Mouse (Mus musculus) CH12.LX (cell line): Measurements from ENCODE around the gene Rhob. TPM values are rescaled to one million over a fixed set of nuclear protein-coding genes. Genes with fewer than 3 reads are reported as not detected.

Experiments
- DNase-seq: peaks from one replicate; pipeline ENCODE4 v3.0.0-alpha.2; 2013; ENCODE audit errors: extremely low read depth
- H3K27ac ChIP-seq: 2 replicates; pipeline ENCODE4 v1.5.1; 2012; ENCODE audit warnings: low read depth, mild to moderate bottlenecking, control low read depth, moderate library complexity; ENCODE audit not compliant: insufficient read depth
- H3K27me3 ChIP-seq: replicated peaks from 2 replicates; pipeline ENCODE3; 2012; ENCODE audit warnings: inconsistent platforms
- H3K36me3 ChIP-seq, 2 experiments: replicated peaks in 1 of 2; 2 replicates each; pipeline versions ENCODE3 to v1.6.1; 2012; ENCODE audit warnings: inconsistent platforms in 1 of 2, low read length in 1 of 2, mild to moderate bottlenecking in 1 of 2, mixed read lengths in 1 of 2, moderate library complexity in 1 of 2; ENCODE audit not compliant: control insufficient read depth in 1 of 2, insufficient read depth in 1 of 2
- H3K4me1 ChIP-seq, 2 experiments: 2 replicates each; pipeline ENCODE4 v1.6.1; 2012; ENCODE audit warnings: inconsistent platforms in 1 of 2, moderate library complexity in 1 of 2; ENCODE audit not compliant: insufficient read depth in 2 of 2, control insufficient read depth in 1 of 2
- H3K4me2 ChIP-seq: 2 replicates; pipeline ENCODE4 v1.6.1; 2012; ENCODE audit warnings: low read depth, mild to moderate bottlenecking, control low read depth; ENCODE audit not compliant: poor library complexity, insufficient read depth, severe bottlenecking
- H3K4me3 ChIP-seq, 3 experiments: fragments of 150-350 bp in 1 of 3; sonication (generic) in 1 of 3; replicated peaks in 1 of 3; 2 replicates each; pipeline versions ENCODE3 to v1.5.1; 2011 to 2012; ENCODE audit warnings: low read depth in 2 of 3, low read length in 2 of 3, mild to moderate bottlenecking in 2 of 3, moderate library complexity in 2 of 3, control low read depth in 1 of 3, improper control_type of control experiment in 1 of 3, inconsistent platforms in 1 of 3, mixed read lengths in 1 of 3; ENCODE audit not compliant: poor library complexity in 1 of 3
- H3K79me2 ChIP-seq: replicated peaks from 2 replicates; pipeline ENCODE4 v1.6.1; 2012; ENCODE audit warnings: mild to moderate bottlenecking, moderate library complexity; ENCODE audit not compliant: control insufficient read depth, poor library complexity, insufficient read depth, severe bottlenecking; ENCODE audit errors: extremely low read depth
- H3K9ac ChIP-seq: 2 replicates; pipeline ENCODE4 v1.6.1; 2012; ENCODE audit warnings: low read depth, mild to moderate bottlenecking, control low read depth, moderate library complexity; ENCODE audit not compliant: insufficient read depth
- H3K9me3 ChIP-seq: replicated peaks from 2 replicates; pipeline ENCODE3; 2012; ENCODE audit warnings: low read length, inconsistent platforms, mixed read lengths
- CHD1 ChIP-seq: IDR thresholded peaks from 2 replicates; pipeline ENCODE4 v1.6.1; 2012; ENCODE audit warnings: low read depth, low read length, improper control_type of control experiment, inconsistent platforms
- CTCF ChIP-seq, 2 experiments: IDR thresholded peaks in 1 of 2; conservative IDR thresholded peaks in 1 of 2; 2 replicates each; pipeline ENCODE4 v1.5.1; 2011 to 2012; ENCODE audit warnings: low read depth in 2 of 2, low read length in 2 of 2, improper control_type of control experiment in 1 of 2, inconsistent platforms in 1 of 2, mild to moderate bottlenecking in 1 of 2, moderate library complexity in 1 of 2
- ELF1 ChIP-seq: IDR thresholded peaks from 2 replicates; pipeline ENCODE4 v1.6.1; 2014; ENCODE audit warnings: low read depth, mild to moderate bottlenecking, inconsistent platforms, low read length, improper control_type of control experiment
- ETS1 ChIP-seq: conservative IDR thresholded peaks from 2 replicates; pipeline ENCODE4 v1.6.1; 2012; ENCODE audit warnings: low read depth, mild to moderate bottlenecking, inconsistent platforms, low read length, improper control_type of control experiment, moderate library complexity
- IRF4 ChIP-seq: IDR thresholded peaks from 2 replicates; pipeline ENCODE4 v1.6.1; 2014; ENCODE audit warnings: low read depth, mild to moderate bottlenecking, inconsistent platforms, low read length, improper control_type of control experiment
- JUN ChIP-seq: IDR thresholded peaks from 2 replicates; pipeline ENCODE4 v1.6.1; 2011; ENCODE audit warnings: low read depth, mild to moderate bottlenecking, low read length, improper control_type of control experiment, moderate library complexity; ENCODE audit not compliant: insufficient read depth
- MEF2A ChIP-seq: IDR thresholded peaks from 2 replicates; pipeline ENCODE4 v1.6.1; 2014; ENCODE audit warnings: low read depth, mild to moderate bottlenecking, inconsistent platforms, low read length, improper control_type of control experiment, borderline replicate concordance
- MYC ChIP-seq: IDR thresholded peaks from 2 replicates; pipeline ENCODE4 v1.6.1; 2011; ENCODE audit warnings: low read depth, mild to moderate bottlenecking, improper control_type of control experiment, low read length
- NELFE ChIP-seq: IDR thresholded peaks from 2 replicates; pipeline ENCODE4 v1.6.1; 2011; ENCODE audit warnings: low read depth, low read length, improper control_type of control experiment
- NRF1 ChIP-seq: IDR thresholded peaks from 2 replicates; pipeline ENCODE4 v1.6.1; 2014; ENCODE audit warnings: low read depth, mild to moderate bottlenecking, inconsistent platforms, low read length, improper control_type of control experiment, moderate library complexity
- UBTF ChIP-seq: IDR thresholded peaks from 2 replicates; pipeline ENCODE4 v1.6.1; 2012; ENCODE audit warnings: low read depth, mild to moderate bottlenecking, inconsistent platforms, low read length, improper control_type of control experiment, moderate library complexity
- ZKSCAN1 ChIP-seq: IDR thresholded peaks from 2 replicates; pipeline ENCODE4 v1.6.1; 2012; ENCODE audit warnings: low read depth, inconsistent platforms, low read length, improper control_type of control experiment, borderline replicate concordance
- ZMIZ1 ChIP-seq: IDR thresholded peaks from 2 replicates; pipeline ENCODE4 v1.6.1; 2012; ENCODE audit warnings: low read depth, mild to moderate bottlenecking, inconsistent platforms, low read length, improper control_type of control experiment
- dilution Hi-C: fragments of 300-500 bp; cut with MboI; formaldehyde crosslinking; loops from 2 replicates; pipeline ENCODE4 v1.14.3; 2020; ENCODE audit warnings: low sequenced_read_pairs; ENCODE audit not compliant: extremely low pct_unique_long_range_greater_than_20kb, extremely low pct_ligation_motif_present
- in situ Hi-C: fragments of 300-500 bp; cut with MboI; formaldehyde crosslinking; loops from 3 replicates; pipeline ENCODE4 v1.14.3; 2019; ENCODE audit warnings: low sequenced_read_pairs, low pct_ligation_motif_present, low pct_unique_long_range_greater_than_20kb, mixed read lengths
- polyA plus RNA-seq: library from polyadenylated mRNA; unstranded; fragments of >175 nt; gene quantifications from 2 replicates; pipeline ENCODE4 v1.2.1, GENCODE M21; 2012; ENCODE audit warnings: low read depth; ENCODE audit not compliant: insufficient read length
- total RNA-seq, 2 experiments: library from RNA; depleted of rRNA; stranded (reverse); fragments of 300-350 nt in 1 of 2; fragments of >200 nt in 1 of 2; gene quantifications; 2 replicates each; pipeline ENCODE4 v1.2.3; 2012 to 2014

Gene Rhob
- total and polyA plus RNA-seq, 3 experiments = 42.1 to 54.1 (median 52.9) TPM

- H3K4me3 ChIP-seq = no peak overlapping the region
- H3K4me1 ChIP-seq = peaks cover 5 to 23% of the 10 kb centered on the region in 2 experiments; a peak in 3 of 4 replicates
- no peaks in the 10 kb centered on the region for H3K79me2 ChIP-seq
- H3K9me3 ChIP-seq = no peaks in the 10 kb centered on the region
- in situ Hi-C loops = no loop called here
- no peaks in the 10 kb centered on the region for H3K27me3 ChIP-seq
- no peak overlapping the region for H3K4me2 ChIP-seq
- H3K9ac ChIP-seq = no peak overlapping the region
- dilution Hi-C loops = no loop called here
- H3K36me3 ChIP-seq = no peaks in the 10 kb centered on the region
- H3K27ac ChIP-seq = no peak overlapping the region
- TF ChIP-seq ZKSCAN1 (no peak), UBTF (no peak), CHD1 (no peak), ELF1 (no peak), CTCF (conservative IDR thresholded peaks at IDR 0.05 in 1 of 2, IDR thresholded peaks at IDR 0.05 in 1 of 2; ENCODE audit: low read depth in 2 of 2, low read length in 2 of 2) (no peak), MEF2A (no peak), MYC (no peak), ZMIZ1 (no peak), JUN (no peak), ETS1 (no peak)
- TF ChIP-seq, all 38 proteins: peak for 0
- no peak for DNase-seq
These were observed 17.6 kb downstream of the Rhob start for GRCm38 (mm10) chr12:8482169-8482568.

GRCm38 (mm10) chr12:8474836-8475387 is 24.9 kb downstream of the Rhob start:
- no peak overlapping the region for H3K9ac ChIP-seq
- in situ Hi-C loops = no loop called here
- no peak overlapping the region for H3K27ac ChIP-seq
- H3K79me2 ChIP-seq = no peaks in the 10 kb centered on the region
- H3K4me2 ChIP-seq = no peak overlapping the region
- no peaks in the 10 kb centered on the region for H3K9me3 ChIP-seq
- DNase-seq = no peak
- H3K4me3 ChIP-seq = no peak overlapping the region
- dilution Hi-C loops = no loop called here
- TF ChIP-seq IRF4 (no peak), NELFE (no peak), ELF1 (no peak), NRF1 (no peak)
- H3K36me3 ChIP-seq = no peaks in the 10 kb centered on the region
- peaks cover 3 to 23% of the 10 kb centered on the region in 2 experiments; a peak in 2 of 4 replicates for H3K4me1 ChIP-seq
- H3K27me3 ChIP-seq = no peaks in the 10 kb centered on the region
